Mouse (Mus musculus): ENCODE results near the gene Kank1.
A peak's percentile ranks its signal among the peaks of the same experiment; 100 is the strongest.

Kank1 gene

DNA sequence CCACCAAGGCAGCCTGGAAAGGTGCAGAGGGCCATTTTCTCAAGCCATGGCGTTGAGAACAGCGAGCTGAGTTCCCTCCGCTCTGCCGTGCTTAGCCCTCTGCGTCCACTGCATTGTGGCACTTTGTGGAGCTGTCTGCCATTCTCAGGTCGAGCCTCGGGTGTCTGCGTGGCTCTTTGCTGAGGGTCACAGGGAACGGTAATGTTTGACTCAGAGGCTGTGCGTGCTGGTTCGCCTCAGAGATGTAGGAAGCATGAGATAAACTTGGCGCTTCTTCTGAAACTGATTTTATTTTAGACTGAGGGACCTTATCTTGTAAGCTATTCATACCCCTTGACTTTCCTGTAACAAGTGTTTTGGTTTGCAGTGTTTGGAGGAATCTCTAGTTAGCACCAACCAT is 72.0 kb downstream of the Kank1 start:
- DNase-seq (ENCODE audit: inconsistent age in 2 of 2, low spot score in 1 of 2), result no peak

DNA sequence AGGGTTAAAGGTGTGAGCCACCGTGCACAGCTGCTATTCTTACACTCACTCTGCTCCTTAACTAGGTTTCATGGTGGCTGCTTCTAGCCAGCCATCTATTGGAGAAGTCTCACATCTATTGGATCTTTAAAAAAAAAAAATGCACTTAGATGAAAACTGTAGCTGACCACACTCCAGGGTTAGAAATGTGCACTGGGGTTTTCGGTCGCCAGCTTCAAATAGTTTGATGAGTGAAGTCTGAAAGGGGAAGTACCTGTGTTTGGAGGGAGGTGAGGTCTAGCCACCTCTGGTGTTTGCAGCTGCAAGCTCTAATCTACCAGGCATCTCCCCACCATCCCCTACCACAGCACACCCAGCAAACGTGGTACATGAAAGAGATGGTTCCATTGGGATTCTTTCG is 74.2 kb downstream of the Kank1 start:
- no peak for DNase-seq (ENCODE audit: inconsistent age in 2 of 2, low spot score in 1 of 2)

DNA sequence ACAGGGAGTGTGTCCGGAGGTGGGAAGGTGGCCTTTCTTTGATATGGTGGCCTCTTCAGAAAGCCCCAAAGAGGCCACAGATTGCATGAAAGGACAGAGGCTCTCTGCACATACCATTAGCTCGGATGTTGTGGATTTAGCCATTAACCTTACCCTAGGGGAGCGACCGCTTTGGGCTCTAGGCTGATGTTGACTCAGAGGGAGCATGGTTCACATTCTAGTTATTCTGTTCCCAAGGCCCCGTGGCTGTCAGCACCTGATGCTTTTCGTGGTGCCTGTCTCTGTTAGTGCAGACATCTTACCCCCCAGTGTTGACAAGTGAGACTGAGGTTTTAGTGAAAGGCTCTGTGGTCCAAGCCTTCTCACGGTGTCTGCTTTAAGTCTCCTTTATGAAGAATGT is 74.9 kb downstream of the Kank1 start:
- DNase-seq (ENCODE audit: inconsistent age in 2 of 2, low spot score in 1 of 2), result no peak

DNA sequence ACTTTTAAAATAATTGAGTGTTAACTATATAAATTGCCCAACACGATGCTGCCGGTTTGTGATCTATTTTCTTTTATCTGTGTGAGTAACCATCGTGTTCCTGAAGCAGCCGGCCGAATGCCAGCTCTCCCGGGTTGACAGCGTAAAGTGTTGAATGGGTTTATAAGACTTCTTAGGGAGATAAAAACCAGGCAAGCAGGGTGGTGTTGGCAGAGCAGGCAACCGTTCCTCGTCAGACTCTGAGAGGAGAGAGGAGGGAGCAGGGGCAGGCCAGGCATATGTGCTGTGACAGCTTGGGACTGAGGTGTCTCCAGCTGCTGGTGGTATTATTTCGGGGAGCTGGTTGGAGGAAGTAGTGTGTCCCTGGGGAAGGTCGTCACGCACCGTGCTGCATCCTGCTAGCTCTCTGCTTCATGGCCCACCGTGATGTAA is 78.7 kb downstream of the Kank1 start:
- peak in 1 of 2 experiments; percentile 33 for DNase-seq (ENCODE audit: inconsistent age in 2 of 2, low spot score in 1 of 2)

- DNase-seq (ENCODE audit: inconsistent age in 2 of 2, low spot score in 1 of 2), result no peak
Observed at GRCm38 (mm10) chr19:25315993-25316392, 79.2 kb downstream of the Kank1 start.

GRCm38 (mm10) chr19:25324265-25324664 is 87.5 kb downstream of the Kank1 start:
- DNase-seq (ENCODE audit: inconsistent age in 2 of 2, low spot score in 1 of 2), result peak; percentile 13 to 65

DNA sequence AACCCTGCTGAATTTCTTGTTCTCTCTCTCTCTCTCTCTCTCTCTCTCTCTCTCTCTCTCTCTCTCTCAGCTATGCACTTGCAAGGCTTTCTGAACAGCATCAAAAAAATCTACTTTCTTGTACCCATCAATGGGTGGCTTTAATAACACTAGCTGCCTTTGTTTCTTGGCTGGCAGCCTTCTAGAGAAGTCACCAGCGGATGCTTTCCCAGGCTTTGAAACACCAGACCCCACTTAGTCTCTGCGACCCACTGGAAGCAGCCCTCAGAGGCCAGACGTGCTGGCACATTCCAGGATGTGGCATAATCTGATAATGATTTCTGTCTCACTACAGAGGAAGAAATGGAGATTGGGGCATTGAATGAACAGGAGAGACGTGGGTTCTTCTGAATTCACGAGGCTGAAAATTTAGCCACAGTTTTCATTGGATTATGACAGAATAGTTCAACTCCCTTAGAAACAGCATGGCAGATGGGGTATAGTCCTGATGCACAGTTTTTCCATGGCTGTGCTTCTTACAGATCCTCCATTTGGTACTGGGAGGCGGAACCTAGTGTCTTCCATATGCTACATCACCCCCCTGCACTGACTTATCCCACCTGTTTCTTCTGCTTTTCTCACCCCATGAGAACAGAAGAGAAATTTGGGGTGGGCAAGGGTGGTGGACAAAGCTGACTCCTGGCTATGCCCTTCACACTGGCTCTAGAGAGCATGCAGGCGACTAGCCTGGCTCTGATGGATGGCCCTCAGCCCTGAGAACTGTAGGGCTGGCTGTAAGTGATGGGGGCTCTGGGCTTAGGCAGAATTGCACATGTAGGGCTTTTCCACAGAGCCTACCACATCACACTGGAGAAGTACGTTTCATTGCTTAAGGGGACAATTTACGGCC is 88.6 kb downstream of the Kank1 start:
- no peak for DNase-seq (ENCODE audit: inconsistent age in 2 of 2, low spot score in 1 of 2)

- no peak for DNase-seq (ENCODE audit: inconsistent age in 2 of 2, low spot score in 1 of 2)
Observed at GRCm38 (mm10) chr19:25326002-25326300, 89.2 kb downstream of the Kank1 start.

DNA sequence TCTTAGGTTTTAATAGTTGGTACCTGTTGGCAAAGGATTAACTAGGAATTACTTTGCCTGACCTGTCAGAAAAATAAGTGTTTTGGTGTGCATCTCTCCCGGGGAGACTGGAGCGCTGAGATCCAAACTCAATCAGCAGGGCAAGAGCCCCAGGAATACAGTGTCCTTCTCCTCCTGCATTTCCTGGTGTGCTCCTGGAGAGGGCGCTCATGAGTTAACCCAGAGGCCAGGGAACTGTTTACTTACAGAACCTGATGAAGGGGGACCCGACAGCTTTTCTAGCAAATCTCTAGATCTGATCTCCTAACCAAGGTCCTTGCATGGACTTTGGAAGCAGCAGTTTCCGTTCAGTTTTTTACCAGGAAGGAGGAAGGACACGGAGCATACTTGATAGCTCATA is 90.9 kb downstream of the Kank1 start:
- DNase-seq (ENCODE audit: inconsistent age in 2 of 2, low spot score in 1 of 2), result no peak

GRCm38 (mm10) chr19:25334360-25334759 is 97.6 kb downstream of the Kank1 start:
- peak; percentile 16 to 82 for DNase-seq (ENCODE audit: inconsistent age in 2 of 2, low spot score in 1 of 2)

DNA sequence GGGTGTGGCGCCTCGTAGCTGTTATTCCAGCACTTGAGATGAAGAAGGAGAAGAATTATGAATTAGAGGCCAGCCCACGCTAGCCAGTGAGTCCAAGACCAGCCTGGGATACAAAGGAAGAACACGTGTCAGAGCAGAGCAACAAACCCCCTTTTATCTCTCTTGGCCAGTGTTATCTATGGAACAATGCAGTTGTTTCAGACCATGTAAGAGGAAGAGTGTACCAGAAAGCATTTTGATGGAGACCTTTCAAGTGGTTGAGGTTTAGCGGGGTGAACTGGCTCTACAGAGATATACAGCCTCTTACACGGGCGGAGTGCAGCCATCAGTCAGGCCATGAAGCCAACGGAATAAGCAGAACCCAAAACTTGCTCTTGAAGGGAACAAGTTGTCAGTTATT is 100.0 kb downstream of the Kank1 start:
- DNase-seq (ENCODE audit: inconsistent age in 2 of 2, low spot score in 1 of 2), result no peak

- DNase-seq (ENCODE audit: inconsistent age in 2 of 2, low spot score in 1 of 2), result peak in 1 of 2 experiments; percentile 72
Observed at GRCm38 (mm10) chr19:25340630-25341620, 104.2 kb downstream of the Kank1 start.

GRCm38 (mm10) chr19:25342026-25342425 is 105.3 kb downstream of the Kank1 start:
- no peak for DNase-seq (ENCODE audit: inconsistent age in 2 of 2, low spot score in 1 of 2)

DNA sequence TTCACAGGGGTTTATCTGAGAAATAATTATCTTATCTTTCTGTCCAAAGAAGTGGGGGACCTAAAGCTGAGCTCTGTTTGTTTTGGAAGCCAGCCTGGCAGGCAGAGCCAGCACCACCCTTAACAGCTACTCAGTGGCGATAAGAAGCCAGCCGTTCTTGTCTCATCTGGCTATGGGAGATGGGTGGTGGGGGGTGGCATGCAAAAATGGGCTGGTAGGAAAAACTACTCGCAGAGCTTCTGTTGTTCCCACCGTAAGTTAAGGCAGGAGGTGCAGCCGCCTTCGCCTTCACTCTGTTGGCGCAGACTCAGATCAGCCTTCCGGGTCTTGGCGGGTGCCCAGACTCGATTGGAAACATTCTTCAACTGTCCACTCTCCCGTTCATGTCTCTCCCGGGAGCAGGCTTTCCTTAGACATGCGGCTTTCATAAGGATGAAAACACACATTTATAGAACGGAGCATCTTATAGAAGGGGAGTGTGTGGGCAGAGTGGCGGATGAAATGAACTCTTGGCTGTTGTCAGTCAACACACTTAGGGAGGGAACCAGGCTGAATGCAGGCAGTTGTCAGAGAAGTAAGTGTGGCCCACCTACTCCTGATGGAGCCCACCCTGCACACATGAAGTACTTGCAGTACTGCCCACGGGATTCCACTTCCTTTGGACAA is 107.0 kb downstream of the Kank1 start:
- peak; percentile 10 to 70 for DNase-seq (ENCODE audit: inconsistent age in 2 of 2, low spot score in 1 of 2)

- peak in 1 of 2 experiments; percentile 31 for DNase-seq (ENCODE audit: inconsistent age in 2 of 2, low spot score in 1 of 2)
Observed at GRCm38 (mm10) chr19:25344371-25344770, 107.6 kb downstream of the Kank1 start.

DNA sequence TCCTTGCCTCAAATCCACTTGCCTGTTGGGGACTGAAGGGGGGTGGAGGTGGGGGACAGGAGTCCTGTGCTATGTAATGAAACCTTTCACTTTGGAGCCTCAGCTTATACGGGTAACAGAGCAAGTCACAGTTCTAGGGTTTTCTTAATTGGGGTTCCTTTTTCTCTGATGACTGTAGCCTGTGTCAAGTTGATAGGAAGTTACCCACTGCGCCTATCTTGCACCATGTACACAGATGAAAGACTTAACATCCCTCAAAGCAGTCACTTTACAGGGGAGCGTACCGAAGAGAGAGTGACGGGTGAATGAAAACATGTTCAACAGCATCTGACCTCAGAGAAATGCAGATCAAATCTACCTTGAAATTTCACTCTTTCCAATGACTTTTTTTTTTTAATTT is 109.2 kb downstream of the Kank1 start:
- DNase-seq (ENCODE audit: inconsistent age in 2 of 2, low spot score in 1 of 2), result no peak

DNA sequence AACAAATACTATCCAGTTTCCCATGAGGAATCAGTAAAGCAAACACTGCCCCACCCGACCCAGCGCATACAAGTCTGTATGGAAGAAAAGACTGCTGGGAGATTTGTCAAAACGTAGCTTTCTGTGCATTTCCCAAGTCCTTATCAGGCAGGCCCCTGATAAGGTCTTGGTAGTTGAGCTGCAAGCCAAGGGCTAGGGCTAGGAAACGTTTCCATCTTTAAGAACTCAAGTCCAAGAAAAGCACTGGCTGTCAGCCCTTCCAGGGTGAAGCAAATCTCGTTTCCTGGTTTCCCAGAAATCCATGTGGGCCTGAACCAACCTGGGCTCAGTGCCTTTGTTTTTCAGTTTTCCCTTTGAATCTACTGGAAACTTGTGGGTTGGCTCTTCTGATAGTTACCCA is 110.7 kb downstream of the Kank1 start:
- DNase-seq (ENCODE audit: inconsistent age in 2 of 2, low spot score in 1 of 2), result peak in 1 of 2 experiments; percentile 31

GRCm38 (mm10) chr19:25351257-25351955 is 114.6 kb downstream of the Kank1 start:
- no peak for DNase-seq (ENCODE audit: inconsistent age in 2 of 2, low spot score in 1 of 2)

- no peak for DNase-seq (ENCODE audit: inconsistent age in 2 of 2, low spot score in 1 of 2)
Observed at GRCm38 (mm10) chr19:25357094-25357493, 120.3 kb downstream of the Kank1 start.

DNA sequence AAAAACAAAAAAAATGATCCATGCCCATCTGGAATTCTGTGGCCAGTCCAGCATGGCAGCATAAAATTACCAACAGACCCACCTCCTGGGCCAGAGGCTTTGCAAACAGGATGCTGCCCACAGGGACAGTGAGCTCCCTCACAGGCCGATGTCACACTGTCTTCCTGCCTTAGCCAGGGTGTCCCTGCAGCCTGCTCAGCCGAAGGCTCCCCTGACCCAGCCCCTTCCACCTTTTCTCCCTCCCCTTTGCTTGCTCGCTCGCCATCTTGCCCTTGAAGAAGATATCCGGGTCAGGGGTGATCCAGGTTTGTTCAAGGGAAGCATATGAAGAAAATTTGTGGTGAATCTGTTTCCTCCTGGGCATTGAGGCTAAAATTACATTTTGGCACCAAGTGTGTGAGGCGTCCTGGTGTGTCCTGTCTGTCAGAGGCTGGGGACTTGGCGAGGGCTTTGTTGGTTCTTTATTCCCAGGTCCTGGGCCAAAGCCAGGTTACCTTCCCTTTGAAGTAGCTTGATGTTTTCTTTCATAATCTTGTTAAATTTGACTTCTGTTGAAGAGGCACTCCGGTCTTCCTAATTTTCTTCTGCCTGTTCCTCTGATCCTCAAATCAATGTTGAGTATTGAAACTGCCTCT is 121.8 kb downstream of the Kank1 start:
- peak; percentile 13 to 58 for DNase-seq (ENCODE audit: inconsistent age in 2 of 2, low spot score in 1 of 2)

All from adrenal gland, adult (tissue).